Mouse (Mus musculus) liver, embryonic 14.5 days (tissue): ENCODE data around the gene Lyrm2.

Experiments used
- CTCF ChIP-seq: IDR thresholded peaks from 2 replicates; pipeline ENCODE4 v1.5.1; 2016; ENCODE audit warnings: antibody characterized with exemption, low read depth, control low read depth
- EP300 ChIP-seq: IDR thresholded peaks from 2 replicates; pipeline ENCODE4 v1.6.1; 2016; ENCODE audit warnings: antibody characterized with exemption, low read depth

DNA sequence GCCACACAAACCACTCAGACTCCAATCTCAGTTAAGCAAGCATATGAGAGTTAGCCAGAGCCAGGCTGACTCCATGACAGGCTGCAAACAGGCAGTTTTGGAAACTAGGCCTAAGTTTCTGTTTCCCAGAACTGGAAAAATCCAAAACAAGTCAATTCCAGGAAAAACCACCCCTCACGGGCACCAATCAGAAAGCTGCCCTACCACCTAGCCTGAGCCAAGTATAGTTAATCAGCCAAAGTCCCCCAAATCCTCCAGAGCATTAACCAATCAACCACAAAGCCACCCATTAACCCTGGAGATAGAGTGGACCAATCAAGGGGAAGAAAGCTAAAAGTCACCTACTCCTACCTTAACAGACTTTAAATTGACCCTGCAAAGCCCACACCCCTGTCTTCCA lies 12.9 kb upstream of the Lyrm2 start:
- TF ChIP-seq CTCF (no peak), EP300 (no peak)
